Mouse (Mus musculus) left cerebral cortex, adult 8-10 months (tissue): ENCODE data around the gene Zfp408. TPM values are rescaled to one million over a fixed set of nuclear protein-coding genes. Genes with fewer than 3 reads are reported as not detected.

Source experiments
- DNase-seq, 2 experiments: peaks; one replicate each; pipeline ENCODE4 v3.0.0; 2022; ENCODE audit warnings: low spot score in 2 of 2
- total RNA-seq, 4 experiments: library from RNA; stranded (reverse); gene quantifications; 2 replicates each; pipeline ENCODE4 v1.2.4; 2022

Zfp408 gene
- 10 to 100 TPM; 11.6 to 14.5 (median 13.7) TPM for total RNA-seq

DNA sequence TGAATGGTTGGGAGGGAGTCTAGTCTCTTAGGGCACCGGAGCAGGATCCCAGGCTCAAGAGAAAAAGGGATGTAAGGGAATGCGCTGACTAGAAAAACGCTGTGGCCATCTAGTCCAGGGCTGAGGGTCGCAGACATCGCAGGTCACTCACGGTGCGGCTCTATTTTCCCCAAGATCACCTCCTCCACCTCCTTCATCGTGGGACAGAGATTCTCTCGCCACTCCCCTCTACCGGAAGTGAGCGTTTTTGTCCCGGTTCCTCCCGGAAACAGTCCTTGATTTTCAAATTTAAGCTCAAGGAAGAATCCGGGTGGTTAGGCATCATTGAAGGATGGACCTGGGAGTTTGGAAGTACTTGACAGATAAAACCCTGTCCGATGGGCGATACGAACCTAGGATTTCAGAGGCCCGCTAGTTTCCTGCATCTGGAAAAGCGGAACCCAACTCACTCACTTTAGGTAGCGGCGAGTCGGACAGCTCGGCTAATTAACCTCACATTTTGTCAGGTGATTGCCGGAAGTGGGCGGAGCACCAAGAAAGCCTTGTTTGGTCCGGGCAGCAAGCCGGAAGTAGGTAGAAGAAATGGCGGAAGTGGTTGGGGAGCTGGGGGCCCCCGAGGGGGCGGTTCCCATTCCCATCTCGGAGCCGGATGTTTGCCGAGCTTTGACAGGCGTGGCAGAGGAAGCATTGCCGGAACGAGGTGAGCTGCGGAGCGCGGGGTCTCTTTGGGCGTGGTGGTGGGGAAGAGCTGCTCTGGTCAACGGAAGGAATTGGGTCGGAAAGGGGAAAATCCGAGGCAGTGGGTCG, at the start of gene Zfp408, which contains the start of gene Arhgap1:
Zfp408 (minus strand) TSS at position 239 of the 807 bp plus-strand sequence.
Arhgap1 (plus strand) TSS at position 308 of the 807 bp plus-strand sequence.
- peak; percentile 90 to 96 for DNase-seq

DNA sequence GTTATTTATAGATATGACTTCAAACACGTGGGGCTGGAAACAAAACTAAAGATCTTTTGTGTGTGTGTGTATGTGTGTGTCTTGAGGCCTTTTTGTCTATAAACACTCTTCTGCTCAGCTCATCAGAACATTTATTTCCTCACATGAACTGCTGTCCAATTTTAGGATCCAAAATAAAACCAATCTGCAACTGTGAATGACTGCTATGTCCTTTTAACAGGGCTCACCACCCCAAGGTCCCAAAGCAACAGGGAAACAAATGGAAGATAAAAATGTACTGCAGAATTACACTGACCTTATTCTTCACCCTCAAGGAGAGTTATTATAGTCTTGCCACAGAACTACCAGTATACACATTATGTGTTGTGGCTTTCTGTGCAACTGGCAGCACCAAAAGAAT, 49.6 kb upstream of the Zfp408 start:
- no peak for DNase-seq

DNA sequence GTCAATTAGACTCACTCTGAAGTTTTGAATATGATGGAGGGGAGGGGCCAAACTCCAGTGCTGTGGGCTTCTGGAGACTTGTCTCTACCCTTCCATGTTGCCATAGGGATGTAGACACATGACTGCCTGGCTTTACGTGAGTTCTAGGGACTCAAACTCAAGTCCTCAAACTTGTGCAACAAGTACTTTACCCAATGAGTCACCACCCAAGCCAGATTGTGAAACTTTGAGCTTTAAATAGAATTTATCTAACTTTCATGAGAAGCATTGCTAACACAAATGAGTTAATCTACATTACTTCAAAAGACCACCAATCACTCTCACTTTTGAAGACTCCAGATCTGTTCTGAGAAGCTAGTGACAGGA, 46.6 kb upstream of the Zfp408 start:
- DNase-seq: no peak

DNA sequence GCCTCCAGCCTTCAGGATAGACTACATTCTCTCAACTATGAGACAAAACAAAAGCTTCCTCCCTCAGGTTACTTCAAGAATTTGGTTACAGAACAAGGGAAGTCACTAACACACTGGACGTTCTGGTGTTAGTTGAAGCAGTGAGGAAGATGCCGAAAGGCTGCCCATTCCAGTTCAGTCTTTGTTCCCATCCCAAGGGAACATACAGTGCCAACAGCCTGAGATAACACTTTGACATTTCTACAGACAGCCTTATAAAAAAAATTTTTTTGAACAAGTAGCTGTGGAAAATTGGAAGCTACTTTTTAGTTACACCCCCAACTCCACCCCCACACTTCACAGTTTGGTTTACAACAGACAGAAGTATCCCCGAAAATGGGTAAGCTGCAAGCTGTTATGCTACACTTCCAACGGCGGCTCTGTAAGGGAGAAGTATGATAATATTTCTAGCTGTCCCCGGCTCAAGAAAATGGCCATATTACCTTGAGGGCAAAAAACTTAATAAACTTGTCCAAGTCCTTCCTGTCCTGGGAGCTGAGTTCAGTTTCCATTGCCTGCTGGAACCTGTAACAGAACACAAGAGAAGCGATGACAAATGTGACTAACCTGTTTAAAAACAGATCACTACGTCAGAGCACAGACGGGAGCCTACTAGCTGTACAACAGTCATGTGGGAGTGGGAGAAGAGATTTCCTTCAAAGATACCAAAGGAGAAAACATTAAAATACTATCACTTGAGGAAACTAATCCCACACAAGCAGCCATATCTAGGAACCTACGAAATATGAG, 46.0 kb upstream of the Zfp408 start:
- peak in 1 of 2 experiments; percentile 48 for DNase-seq

DNA sequence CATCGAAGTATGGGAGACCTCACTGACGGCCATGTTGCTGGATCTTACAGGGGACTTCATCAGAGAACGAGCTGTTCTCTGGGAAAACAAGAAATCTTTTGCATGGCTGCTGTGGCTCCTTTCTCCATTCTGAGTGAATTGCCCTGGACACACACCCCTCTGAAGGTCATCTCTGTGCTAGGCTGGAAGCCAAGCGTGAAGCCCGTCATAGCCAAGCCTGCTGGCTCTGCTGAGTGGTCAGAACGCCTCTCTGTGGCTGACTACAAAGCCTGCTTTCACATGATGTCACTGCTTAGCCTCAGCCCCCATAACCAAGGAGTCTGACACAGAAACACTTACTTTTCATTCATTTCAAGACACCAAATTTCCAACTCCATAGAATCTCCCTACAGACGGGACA, 39.9 kb upstream of the Zfp408 start:
- DNase-seq: peak in 1 of 2 experiments; percentile 47

DNA sequence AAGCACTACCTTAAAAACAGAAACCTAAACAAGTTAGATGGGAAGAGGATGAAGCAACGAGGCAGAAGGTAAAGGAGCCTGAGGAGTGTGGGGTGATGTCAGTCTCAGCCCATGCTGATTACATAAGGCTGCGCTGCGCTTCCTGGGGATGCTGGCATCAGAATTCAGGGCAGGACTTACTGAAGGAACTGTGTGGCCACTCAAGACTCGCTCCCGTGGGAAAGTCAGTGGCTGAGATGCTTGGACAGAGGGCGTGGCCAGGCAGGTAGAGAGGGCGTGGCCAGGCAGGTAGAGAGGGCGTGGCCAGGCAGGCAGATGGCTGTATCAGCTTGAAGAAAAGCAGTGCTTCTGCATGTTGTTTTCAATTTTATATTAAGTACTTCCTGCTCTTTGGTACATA, 34.3 kb upstream of the Zfp408 start:
- no peak for DNase-seq

DNA sequence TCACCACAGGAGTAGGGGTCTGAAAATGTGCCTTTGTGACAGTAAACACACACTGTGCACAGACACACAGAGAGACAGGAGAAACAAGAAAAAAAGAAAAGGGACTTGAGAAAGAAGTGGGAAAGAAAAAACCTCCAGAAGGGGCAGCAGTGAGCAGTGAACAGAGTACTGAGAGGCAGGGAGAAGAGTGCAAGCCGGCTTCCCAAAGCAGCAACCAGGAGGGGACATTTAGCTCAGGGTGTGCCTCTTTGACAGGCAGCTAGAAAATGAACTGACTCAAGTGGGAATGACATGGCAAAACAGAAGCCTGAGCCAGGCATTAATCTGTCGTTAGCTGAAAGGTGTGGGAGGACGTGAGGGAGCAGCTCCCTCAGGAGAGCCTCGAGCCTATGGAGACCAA, 33.3 kb upstream of the Zfp408 start:
- peak in 1 of 2 experiments; percentile 21 for DNase-seq

DNA sequence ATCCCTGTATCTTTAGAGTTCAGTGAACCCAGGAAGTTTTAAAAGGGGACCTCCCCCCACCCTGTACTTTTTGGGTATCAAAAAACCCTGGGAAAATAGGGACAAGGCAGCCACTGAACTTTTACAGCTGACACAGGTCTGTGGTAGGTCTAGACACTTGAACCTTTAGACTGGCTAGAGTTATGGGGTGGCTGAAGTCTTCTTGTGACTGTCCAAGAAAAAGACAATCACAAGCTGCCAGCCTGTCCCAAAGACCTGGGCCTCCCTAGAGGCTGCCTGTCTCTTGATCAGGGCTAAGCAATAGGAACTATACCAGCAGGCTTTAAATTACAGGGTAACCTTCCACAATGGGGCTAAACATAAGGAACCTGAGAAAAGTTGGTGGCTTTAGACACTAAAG, 27.4 kb upstream of the Zfp408 start:
- DNase-seq: no peak

DNA sequence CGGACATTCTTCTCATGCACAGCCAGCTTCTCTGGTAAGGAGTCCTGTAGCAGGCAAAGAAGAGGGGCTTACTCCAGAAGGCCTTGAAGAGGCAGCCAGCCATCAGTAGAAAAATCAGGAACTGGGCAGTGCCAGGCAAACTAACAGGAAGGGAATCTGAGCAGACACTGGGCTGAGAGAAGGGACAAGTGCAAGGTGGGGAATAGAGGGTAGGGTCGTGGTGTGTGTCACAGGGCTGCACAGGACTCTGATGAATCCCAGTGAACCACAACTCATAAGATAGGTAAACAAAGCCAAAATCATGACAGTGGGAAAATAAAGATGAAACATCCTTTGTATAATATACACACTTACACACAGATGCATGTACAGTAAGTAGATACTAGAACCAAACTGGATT, 26.8 kb upstream of the Zfp408 start:
- no peak for DNase-seq

DNA sequence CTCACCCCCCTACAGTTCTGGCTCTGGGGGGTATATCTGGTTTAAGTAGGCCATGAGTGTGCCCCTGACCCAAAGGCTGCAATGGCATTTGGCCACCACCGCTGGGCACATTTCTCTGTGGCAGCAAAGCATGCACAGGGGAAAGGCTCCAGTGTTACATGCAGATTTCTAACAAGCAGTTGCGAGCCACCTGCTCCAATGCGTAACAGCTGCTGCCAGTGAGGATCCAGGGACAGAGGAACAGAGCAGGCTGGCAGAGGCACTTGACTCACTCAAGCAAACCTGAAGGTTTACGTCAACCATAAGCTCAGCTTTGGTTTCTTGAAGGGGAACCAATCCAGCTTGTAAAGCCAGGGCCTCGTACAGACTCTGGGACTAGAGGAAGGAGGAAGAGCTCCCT, 25.3 kb upstream of the Zfp408 start:
- peak in 1 of 2 experiments; percentile 69 for DNase-seq

DNA sequence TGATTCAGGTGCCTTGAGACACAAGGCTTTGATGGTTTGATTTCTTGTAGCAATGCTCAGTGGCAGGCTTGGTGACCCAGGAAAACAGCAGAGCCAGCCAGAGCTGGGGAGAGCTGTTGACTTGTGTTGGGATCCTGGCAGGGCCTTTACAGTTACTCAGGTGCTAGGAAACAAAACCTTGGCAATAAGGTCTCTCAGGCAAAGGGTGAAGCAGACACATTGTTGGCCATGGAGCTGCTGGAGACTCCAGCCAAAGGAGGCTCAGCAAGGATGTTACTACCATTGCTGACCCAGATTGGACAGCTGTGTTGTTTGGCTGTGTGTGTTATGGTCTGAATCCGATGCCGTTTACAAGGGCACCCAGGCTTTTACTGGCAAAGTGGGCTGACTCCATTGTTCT, 24.0 kb upstream of the Zfp408 start:
- no peak for DNase-seq

DNA sequence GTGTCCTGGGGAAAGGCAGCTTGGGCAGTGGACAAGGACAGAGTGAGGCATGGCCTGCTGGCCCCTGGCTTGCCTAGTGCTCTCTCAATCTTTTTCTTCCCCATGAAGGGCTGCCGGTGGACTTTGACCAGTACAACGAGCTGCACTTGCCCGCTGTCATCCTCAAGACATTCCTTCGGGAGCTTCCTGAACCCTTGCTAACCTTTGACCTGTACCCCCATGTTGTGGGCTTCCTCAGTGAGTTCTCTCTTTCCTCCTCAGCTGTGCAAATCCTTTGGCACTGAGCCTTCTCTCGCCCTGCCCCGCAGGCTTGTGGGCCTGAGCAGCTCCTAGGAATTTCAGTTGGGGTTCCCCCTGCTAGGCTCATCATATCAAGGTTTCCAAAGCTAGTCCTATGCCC, 20.4 kb upstream of the Zfp408 start:
- no peak for DNase-seq

DNA sequence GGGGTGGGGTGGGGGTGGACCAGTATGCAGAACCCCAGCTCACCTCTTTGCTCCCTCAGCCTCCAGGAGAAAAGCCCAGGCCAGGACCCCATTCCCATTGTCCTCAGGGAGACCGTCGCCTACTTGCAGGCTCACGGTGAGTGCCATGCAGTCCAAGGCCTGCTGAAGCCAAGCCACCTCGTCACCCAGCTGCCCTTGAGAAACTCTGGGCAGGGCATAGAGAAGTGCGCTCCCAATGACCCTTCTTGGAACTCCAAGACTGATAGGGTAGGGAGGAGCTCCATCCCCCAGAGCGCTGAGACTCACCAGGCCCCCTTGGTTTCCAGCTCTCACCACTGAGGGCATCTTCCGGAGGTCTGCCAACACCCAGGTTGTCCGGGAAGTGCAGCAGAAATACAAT, 19.7 kb upstream of the Zfp408 start:
- no peak for DNase-seq

DNA sequence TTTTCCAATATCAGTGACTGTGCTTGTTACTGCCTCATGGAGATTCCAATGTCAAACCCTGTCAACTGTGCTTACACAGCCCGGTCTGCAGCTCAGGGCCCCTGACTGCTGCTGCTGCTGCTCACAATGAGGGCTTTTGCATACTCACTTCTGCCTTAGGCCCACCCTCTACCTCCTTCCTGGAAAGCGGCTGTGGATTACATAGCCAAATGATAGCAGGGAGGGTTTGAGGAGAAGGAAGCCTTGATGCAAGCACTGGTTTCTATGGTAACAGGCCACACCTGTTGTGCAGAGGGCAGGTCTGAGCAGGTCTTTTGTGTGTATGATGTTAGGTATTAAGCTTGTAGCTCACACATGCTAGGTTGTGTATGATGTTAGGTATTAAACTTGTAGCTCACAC, 18.2 kb upstream of the Zfp408 start:
- no peak for DNase-seq

DNA sequence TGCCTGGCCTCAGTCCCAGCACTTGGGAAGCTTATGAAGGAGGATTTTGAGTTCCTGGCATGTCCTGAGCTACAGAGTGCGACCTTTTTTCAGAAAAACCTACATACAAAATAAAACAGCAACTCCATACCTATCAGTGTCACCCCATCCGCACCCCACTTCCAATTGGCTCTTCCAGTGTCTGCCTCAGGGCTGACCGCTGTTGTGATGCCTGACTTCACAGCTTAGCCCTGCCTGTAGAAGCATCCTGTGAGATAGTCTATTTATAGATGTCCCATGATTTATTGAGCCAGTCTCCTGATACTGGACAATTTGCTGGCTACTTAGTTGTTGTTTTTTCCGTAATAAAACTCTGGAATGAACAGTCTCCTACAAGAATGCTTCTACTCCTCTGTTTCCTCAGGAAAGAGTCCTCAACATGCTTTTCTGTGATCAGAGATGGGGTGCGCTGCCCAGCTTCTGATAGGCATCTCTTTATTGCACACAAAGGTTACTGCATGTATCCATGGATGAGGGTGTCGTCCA, 16.9 kb upstream of the Zfp408 start:
- DNase-seq: no peak

DNA sequence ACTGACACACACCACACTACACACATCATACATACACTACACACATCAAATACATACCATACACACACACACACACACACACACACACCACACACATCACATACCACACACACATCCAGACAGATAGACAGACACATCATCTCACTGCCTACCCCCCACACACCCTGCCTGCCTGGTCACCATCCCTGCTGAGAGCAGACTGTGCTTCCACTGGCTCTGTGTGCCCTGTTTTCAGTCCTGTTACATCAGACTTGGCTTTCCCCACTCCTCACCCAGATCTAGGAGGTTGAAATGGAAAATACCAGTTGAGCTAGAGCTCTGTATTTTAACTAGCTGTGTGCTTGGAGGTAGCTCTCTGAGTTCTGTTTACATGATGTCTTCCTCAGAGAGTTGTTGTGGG, 15.2 kb upstream of the Zfp408 start:
- DNase-seq: no peak

DNA sequence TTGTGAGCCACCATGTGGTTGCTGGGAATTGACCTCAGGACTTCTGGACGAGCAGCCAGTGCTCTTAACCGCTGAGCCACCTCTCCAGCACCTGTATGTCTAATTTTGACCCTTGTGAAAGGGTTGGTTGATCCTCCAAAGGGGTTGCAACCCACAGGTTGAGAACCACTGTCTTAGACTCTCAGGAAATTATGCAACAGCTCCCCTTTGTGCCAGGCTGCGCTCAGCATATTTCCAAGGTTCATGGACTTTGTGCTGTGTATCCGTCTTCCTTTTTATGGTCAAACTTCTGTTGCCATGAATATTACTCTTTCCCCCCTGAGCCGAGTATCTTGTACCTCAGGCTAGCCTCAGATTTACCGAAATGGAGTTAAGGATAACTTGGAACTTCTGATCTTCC, 11.4 kb upstream of the Zfp408 start:
- DNase-seq: no peak

DNA sequence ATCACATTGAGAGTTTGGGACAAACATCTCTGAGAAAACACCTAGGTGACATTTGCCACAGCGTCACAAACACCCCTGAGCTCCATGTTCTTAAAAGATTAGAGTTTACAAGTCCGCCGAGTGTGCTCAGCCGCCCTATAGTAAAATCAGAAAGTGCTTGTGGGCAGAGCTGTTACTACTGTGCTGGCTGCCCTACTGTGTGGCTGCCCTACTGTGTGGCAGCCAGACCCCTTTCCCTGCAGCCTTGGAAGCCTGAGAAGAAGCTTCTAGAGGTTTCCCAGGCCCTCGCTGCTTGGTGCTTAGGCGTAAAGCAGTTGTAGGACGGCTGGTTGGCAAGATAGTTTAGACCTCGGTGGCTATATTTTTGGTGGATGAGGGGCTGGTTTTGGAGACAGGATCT, 10.1 kb upstream of the Zfp408 start:
- DNase-seq: no peak

DNA sequence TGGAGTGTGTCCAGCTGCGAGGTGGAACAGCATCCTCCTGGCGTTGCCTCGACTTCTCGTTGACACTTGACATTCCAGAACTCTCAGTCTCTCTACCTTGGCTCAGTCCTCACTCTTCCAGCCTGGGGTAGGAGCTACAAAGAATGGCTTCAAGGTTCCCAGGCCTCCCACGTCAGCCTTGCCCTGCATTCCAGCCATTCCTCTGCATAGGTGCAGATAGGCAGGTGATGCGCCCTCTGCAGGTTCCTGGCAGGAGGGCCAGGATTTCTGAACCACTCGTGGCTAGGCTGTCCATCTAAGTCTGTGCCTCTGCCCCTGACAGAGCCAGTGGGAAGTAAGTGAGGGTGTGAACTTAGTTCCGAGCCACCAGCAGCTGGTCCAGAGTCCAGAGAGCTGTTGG, 7.2 kb upstream of the Zfp408 start:
- no peak for DNase-seq

DNA sequence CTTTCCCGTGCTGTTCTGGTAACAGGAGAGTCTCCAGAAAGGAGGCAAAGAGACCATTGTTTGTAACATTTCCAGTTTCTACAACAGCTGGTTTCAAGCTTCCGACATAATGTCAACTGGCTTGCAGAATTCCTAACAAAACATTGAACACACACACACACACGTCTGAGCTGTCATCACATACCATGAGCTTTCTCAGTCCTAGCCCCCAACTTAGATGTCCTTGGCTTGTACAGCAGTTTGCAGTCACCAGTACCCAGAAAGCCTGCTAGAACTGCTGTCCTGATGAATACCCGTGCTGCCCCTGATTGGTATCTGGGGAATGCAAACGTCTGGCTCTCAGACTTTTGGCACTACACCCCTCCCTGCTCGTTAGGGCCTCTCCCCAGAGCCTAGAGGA, 6.2 kb upstream of the Zfp408 start:
- no peak for DNase-seq

DNA sequence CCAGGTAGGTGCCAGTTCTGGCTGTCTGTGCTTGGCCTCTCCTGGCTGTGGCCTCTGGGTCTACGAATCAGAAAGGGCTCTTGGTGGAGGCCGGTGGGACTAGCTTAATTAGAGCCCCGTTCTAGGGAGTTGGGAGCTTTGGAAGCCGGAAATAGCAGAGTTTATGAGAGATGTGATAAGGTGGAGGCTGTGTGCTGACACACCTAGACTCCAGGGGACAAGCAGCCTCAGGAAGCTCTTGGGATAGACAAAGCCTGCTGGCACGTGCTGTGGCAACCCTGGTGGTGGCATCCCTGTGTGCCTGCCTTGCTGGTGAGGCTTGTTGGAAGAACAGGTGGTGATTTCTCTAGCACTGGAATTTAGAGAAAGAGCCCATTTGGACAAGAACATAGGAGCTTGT, 5.8 kb upstream of the Zfp408 start:
- DNase-seq: no peak

DNA sequence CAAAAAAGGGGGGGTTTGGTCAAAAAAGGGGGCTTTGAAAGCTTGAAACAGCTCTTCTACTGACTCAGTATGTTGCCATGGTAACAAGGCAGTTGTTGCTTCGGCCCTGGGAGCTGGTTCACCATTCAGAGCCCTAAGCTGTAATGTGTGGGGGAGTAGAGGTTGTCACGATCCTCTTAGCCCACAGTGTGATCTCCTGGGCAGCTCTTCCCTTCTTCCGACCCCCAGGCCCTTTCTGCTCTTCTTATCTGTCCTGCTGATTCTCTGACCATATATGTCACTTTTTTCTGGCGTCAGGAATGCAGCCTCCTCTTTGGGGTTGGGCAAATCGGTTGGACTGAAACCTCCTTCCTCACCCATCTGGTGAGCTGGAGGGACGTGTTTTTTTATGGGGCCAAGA, 3.3 kb upstream of the Zfp408 start:
- DNase-seq: peak in 1 of 2 experiments; percentile 34
